Mouse (Mus musculus) right cerebral cortex, postnatal 14 days (tissue): Measurements from ENCODE around the gene Nck2.
"Not testable (repeated sequence)": the region's sequence is repeated elsewhere in the genome, so short reads cannot be mapped to it uniquely, and the experiment has no call there.

Source experiments
- DNase-seq: peaks from one replicate; pipeline ENCODE4 v3.0.0; 2022

Nck2 gene

GRCm38 (mm10) chr1:43537021-43537420 lies 92.6 kb downstream of the Nck2 start:
- DNase-seq = no peak

GRCm38 (mm10) chr1:43537496-43537895 lies 93.1 kb downstream of the Nck2 start:
- no peak for DNase-seq

- no peak for DNase-seq
Measured at GRCm38 (mm10) chr1:43538716-43539115, 94.3 kb downstream of the Nck2 start.

- DNase-seq = no peak
Measured at GRCm38 (mm10) chr1:43539689-43540380, 95.5 kb downstream of the Nck2 start.

GRCm38 (mm10) chr1:43542339-43542738 lies 98.0 kb downstream of the Nck2 start:
- DNase-seq = no peak

GRCm38 (mm10) chr1:43547644-43548043 lies 103.3 kb downstream of the Nck2 start:
- DNase-seq = no peak

GRCm38 (mm10) chr1:43548749-43549148 lies 104.4 kb downstream of the Nck2 start:
- DNase-seq = no peak

- DNase-seq = no peak
Measured at GRCm38 (mm10) chr1:43550525-43550924, 106.1 kb downstream of the Nck2 start.

GRCm38 (mm10) chr1:43553989-43554679 lies 109.8 kb downstream of the Nck2 start:
- not testable (repeated sequence) for DNase-seq

- DNase-seq = no peak
Measured at GRCm38 (mm10) chr1:43555222-43555974, 111.0 kb downstream of the Nck2 start.

- no peak for DNase-seq
Measured at GRCm38 (mm10) chr1:43558329-43558728, 114.0 kb downstream of the Nck2 start.

- DNase-seq = no peak
Measured at GRCm38 (mm10) chr1:43559043-43559692, 114.8 kb downstream of the Nck2 start.

GRCm38 (mm10) chr1:43561085-43561484 lies 116.7 kb downstream of the Nck2 start:
- DNase-seq = no peak

GRCm38 (mm10) chr1:43562002-43562666 lies 117.8 kb downstream of the Nck2 start:
- DNase-seq = no peak

GRCm38 (mm10) chr1:43565260-43565659 lies 120.9 kb downstream of the Nck2 start:
- DNase-seq = no peak

GRCm38 (mm10) chr1:43566677-43567377 lies 122.4 kb downstream of the Nck2 start:
- no peak for DNase-seq

GRCm38 (mm10) chr1:43568824-43569223 lies 124.4 kb downstream of the Nck2 start:
- DNase-seq = no peak

GRCm38 (mm10) chr1:43571105-43571504 lies 126.7 kb downstream of the Nck2 start:
- no peak for DNase-seq

- no peak for DNase-seq
Measured at GRCm38 (mm10) chr1:43574793-43575304, 130.5 kb downstream of the Nck2 start.

GRCm38 (mm10) chr1:43577371-43577770 lies 133.0 kb downstream of the Nck2 start:
- DNase-seq = no peak

- DNase-seq = no peak
Measured at GRCm38 (mm10) chr1:43583564-43583963, 139.2 kb downstream of the Nck2 start.

GRCm38 (mm10) chr1:43589001-43589400 lies 144.6 kb downstream of the Nck2 start:
- no peak for DNase-seq
